Mouse (Mus musculus): ENCODE measurements around the gene Zfp654. TPM values are rescaled to one million over a fixed set of nuclear protein-coding genes. Genes with fewer than 3 reads are reported as not detected.
A peak's percentile ranks its signal among the peaks of the same experiment; 100 is the strongest.

The Zfp654 gene
- polyA plus RNA-seq, 1 experiment, result 1.3 TPM

- no peak overlapping the region for H3K4me3 ChIP-seq (ENCODE audit: insufficient read depth, low read depth, low read length)
- no peaks in the 10 kb centered on the region for H3K27me3 ChIP-seq (replicated peaks; ENCODE audit: control insufficient read depth, insufficient read depth, low read length)
- peaks cover 2% of the 10 kb centered on the region; the same call in 1 of the 2 replicates for H3K36me3 ChIP-seq (ENCODE audit: control insufficient read depth, insufficient read depth, low read length)
- peak; percentile 53 for DNase-seq
- WGBS, result 32% methylated on average over 3 of the region's 3 CpGs
- H3K27ac ChIP-seq (ENCODE audit: insufficient read depth, low read depth, low read length), result no peak overlapping the region
- H3K4me1 ChIP-seq (ENCODE audit: control insufficient read depth, insufficient read depth, low read length), result no peaks in the 10 kb centered on the region
- no peak for TF ChIP-seq CTCF (conservative IDR thresholded peaks at IDR 0.05; ENCODE audit: insufficient read depth, insufficient read length, low read depth, low read length)
- no peak for TF ChIP-seq POLR2A (IDR thresholded peaks at IDR 0.05; ENCODE audit: low read depth, low read length)
Measured at GRCm38 (mm10) chr16:64803041-64803440, 48.4 kb downstream of the Zfp654 start.

- DNase-seq, result no peak
Measured at GRCm38 (mm10) chr16:64801638-64802037, 49.8 kb downstream of the Zfp654 start.

GRCm38 (mm10) chr16:64800393-64800792 is 51.1 kb downstream of the Zfp654 start:
- H3K4me1 ChIP-seq (ENCODE audit: control insufficient read depth, insufficient read depth, low read length), result no peaks in the 10 kb centered on the region
- H3K27ac ChIP-seq (ENCODE audit: insufficient read depth, low read depth, low read length), result no peak overlapping the region
- H3K4me3 ChIP-seq (ENCODE audit: insufficient read depth, low read depth, low read length), result no peak overlapping the region
- WGBS, result 91% methylated on average over 5 of the region's 5 CpGs
- H3K36me3 ChIP-seq (ENCODE audit: control insufficient read depth, insufficient read depth, low read length), result peaks cover 2% of the 10 kb centered on the region; the same call in 1 of the 2 replicates
- no peak for DNase-seq
- no peaks in the 10 kb centered on the region for H3K27me3 ChIP-seq (replicated peaks; ENCODE audit: control insufficient read depth, insufficient read depth, low read length)
- no peak for TF ChIP-seq CTCF (conservative IDR thresholded peaks at IDR 0.05; ENCODE audit: insufficient read depth, insufficient read length, low read depth, low read length)
- no peak for TF ChIP-seq POLR2A (IDR thresholded peaks at IDR 0.05; ENCODE audit: low read depth, low read length)

More at GRCm38 (mm10) chr16:64801638-64802037, 49.8 kb downstream of the Zfp654 start:
- no peak for TF ChIP-seq CTCF (conservative IDR thresholded peaks at IDR 0.05; ENCODE audit: insufficient read depth, insufficient read length, low read depth, low read length)
- TF ChIP-seq POLR2A (IDR thresholded peaks at IDR 0.05; ENCODE audit: low read depth, low read length), result no peak
- Histone ChIP-seq H3K4me1 (ENCODE audit: control insufficient read depth, insufficient read depth, low read length) (no peaks in the 10 kb centered on the region), H3K36me3 (ENCODE audit: control insufficient read depth, insufficient read depth, low read length) (peaks cover 2% of the 10 kb centered on the region; the same call in 1 of the 2 replicates), H3K27ac (ENCODE audit: insufficient read depth, low read depth, low read length) (no peak overlapping the region), H3K27me3 (replicated peaks; ENCODE audit: control insufficient read depth, insufficient read depth, low read length) (no peaks in the 10 kb centered on the region), H3K4me3 (ENCODE audit: insufficient read depth, low read depth, low read length) (no peak overlapping the region)

GRCm38 (mm10) chr16:64794802-64795201 is 56.6 kb downstream of the Zfp654 start:
- H3K4me3 ChIP-seq (ENCODE audit: insufficient read depth, low read depth, low read length), result no peak overlapping the region
- TF ChIP-seq POLR2A (IDR thresholded peaks at IDR 0.05; ENCODE audit: low read depth, low read length), result no peak
- no peak for TF ChIP-seq CTCF (conservative IDR thresholded peaks at IDR 0.05; ENCODE audit: insufficient read depth, insufficient read length, low read depth, low read length)
- H3K27me3 ChIP-seq (replicated peaks; ENCODE audit: control insufficient read depth, insufficient read depth, low read length), result no peaks in the 10 kb centered on the region
- no peak for DNase-seq
- 59% methylated on average over 2 of the region's 2 CpGs for WGBS
- no peaks in the 10 kb centered on the region for H3K36me3 ChIP-seq (ENCODE audit: control insufficient read depth, insufficient read depth, low read length)
- H3K27ac ChIP-seq (ENCODE audit: insufficient read depth, low read depth, low read length), result no peak overlapping the region; the same call in 1 of the 2 replicates
- no peaks in the 10 kb centered on the region for H3K4me1 ChIP-seq (ENCODE audit: control insufficient read depth, insufficient read depth, low read length)

- WGBS, result 87% methylated on average over 3 of the region's 3 CpGs
- no peaks in the 10 kb centered on the region for H3K27me3 ChIP-seq (replicated peaks; ENCODE audit: control insufficient read depth, insufficient read depth, low read length)
- no peak overlapping the region for H3K27ac ChIP-seq (ENCODE audit: insufficient read depth, low read depth, low read length)
- no peaks in the 10 kb centered on the region; the same call in 1 of the 2 replicates for H3K36me3 ChIP-seq (ENCODE audit: control insufficient read depth, insufficient read depth, low read length)
- no peaks in the 10 kb centered on the region for H3K4me1 ChIP-seq (ENCODE audit: control insufficient read depth, insufficient read depth, low read length)
- no peak for DNase-seq
- no peak overlapping the region for H3K4me3 ChIP-seq (ENCODE audit: insufficient read depth, low read depth, low read length)
- TF ChIP-seq CTCF (conservative IDR thresholded peaks at IDR 0.05; ENCODE audit: insufficient read depth, insufficient read length, low read depth, low read length), result no peak
- no peak for TF ChIP-seq POLR2A (IDR thresholded peaks at IDR 0.05; ENCODE audit: low read depth, low read length)
Measured at GRCm38 (mm10) chr16:64789706-64790105, 61.7 kb downstream of the Zfp654 start.

GRCm38 (mm10) chr16:64775516-64775915 is 75.9 kb downstream of the Zfp654 start:
- H3K36me3 ChIP-seq (ENCODE audit: control insufficient read depth, insufficient read depth, low read length), result no peaks in the 10 kb centered on the region
- H3K27me3 ChIP-seq (replicated peaks; ENCODE audit: control insufficient read depth, insufficient read depth, low read length), result no peaks in the 10 kb centered on the region
- 92% methylated on average over 1 of the region's 1 CpGs for WGBS
- DNase-seq, result no peak
- no peak overlapping the region for H3K27ac ChIP-seq (ENCODE audit: insufficient read depth, low read depth, low read length)
- H3K4me3 ChIP-seq (ENCODE audit: insufficient read depth, low read depth, low read length), result no peak overlapping the region
- no peaks in the 10 kb centered on the region for H3K4me1 ChIP-seq (ENCODE audit: control insufficient read depth, insufficient read depth, low read length)
- TF ChIP-seq CTCF (conservative IDR thresholded peaks at IDR 0.05; ENCODE audit: insufficient read depth, insufficient read length, low read depth, low read length) (no peak), POLR2A (IDR thresholded peaks at IDR 0.05; ENCODE audit: low read depth, low read length) (no peak)

GRCm38 (mm10) chr16:64771431-64771818 is 80.0 kb downstream of the Zfp654 start:
- no peaks in the 10 kb centered on the region for H3K4me1 ChIP-seq (ENCODE audit: control insufficient read depth, insufficient read depth, low read length)
- H3K4me3 ChIP-seq (ENCODE audit: insufficient read depth, low read depth, low read length), result no peak overlapping the region
- DNase-seq, result no peak
- no peaks in the 10 kb centered on the region; the same call in 1 of the 2 replicates for H3K36me3 ChIP-seq (ENCODE audit: control insufficient read depth, insufficient read depth, low read length)
- no peaks in the 10 kb centered on the region for H3K27me3 ChIP-seq (replicated peaks; ENCODE audit: control insufficient read depth, insufficient read depth, low read length)
- WGBS, result 94% methylated on average over 2 of the region's 2 CpGs
- TF ChIP-seq CTCF (conservative IDR thresholded peaks at IDR 0.05; ENCODE audit: insufficient read depth, insufficient read length, low read depth, low read length) (no peak), POLR2A (IDR thresholded peaks at IDR 0.05; ENCODE audit: low read depth, low read length) (no peak)
- no peak overlapping the region for H3K27ac ChIP-seq (ENCODE audit: insufficient read depth, low read depth, low read length)
